Mouse (Mus musculus): Measurements from ENCODE around the gene St3gal5. TPM values are rescaled to one million over a fixed set of nuclear protein-coding genes. Genes with fewer than 3 reads are reported as not detected.
"Not testable (repeated sequence)": the region's sequence is repeated elsewhere in the genome, so short reads cannot be mapped to it uniquely, and the experiment has no call there.

Gene St3gal5
- total and polyA plus RNA-seq, 3 experiments: 4.0 to 21.4 (median 19.8) TPM

GRCm38 (mm10) chr6:72153455-72153854, 56.1 kb downstream of the St3gal5 start:
- Histone ChIP-seq H3K36me3 (replicated peaks in 1 of 2; ENCODE audit: control insufficient read depth in 1 of 2, insufficient read depth in 1 of 2, low read length in 1 of 2) (peaks cover 34 to 53% of the 10 kb centered on the region in 2 experiments), H3K79me2 (replicated peaks; ENCODE audit: control insufficient read depth, extremely low read depth, insufficient read depth, poor library complexity, severe bottlenecking) (no peaks in the 10 kb centered on the region), H3K9me3 (replicated peaks; ENCODE audit: low read length) (peaks cover 8% of the 10 kb centered on the region), H3K4me3 (replicated peaks in 1 of 3; ENCODE audit: low read depth in 2 of 3, low read length in 2 of 3, poor library complexity in 1 of 3) (no peak overlapping the region), H3K27me3 (replicated peaks) (no peaks in the 10 kb centered on the region), H3K9ac (ENCODE audit: insufficient read depth, low read depth) (no peak overlapping the region), H3K4me1 (ENCODE audit: control insufficient read depth in 1 of 2, insufficient read depth in 2 of 2) (peaks cover 8 to 27% of the 10 kb centered on the region in 2 experiments), H3K27ac (ENCODE audit: insufficient read depth, low read depth) (no peak overlapping the region), H3K4me2 (ENCODE audit: insufficient read depth, low read depth, poor library complexity, severe bottlenecking) (no peak overlapping the region)
- 0 out of 2 replicates have a peak, but pooled peaks have one; percentile 14 for TF ChIP-seq MAX (IDR thresholded peaks at IDR 0.05; ENCODE audit: low read length)
- no peak for TF ChIP-seq SIN3A (IDR thresholded peaks at IDR 0.05; ENCODE audit: low read length)
- TF ChIP-seq ELF1 (IDR thresholded peaks at IDR 0.05; ENCODE audit: low read depth, low read length): no peak
- TF ChIP-seq RAD21 (IDR thresholded peaks at IDR 0.05; ENCODE audit: low read depth, low read length): peak; percentile 33
- TF ChIP-seq CTCF (conservative IDR thresholded peaks at IDR 0.05 in 1 of 2, IDR thresholded peaks at IDR 0.05 in 1 of 2; ENCODE audit: low read depth in 2 of 2, low read length in 2 of 2): 0 out of 4 replicates have a peak, but pooled peaks of 1 of the 2 experiments have one; percentile 8
- DNase-seq (ENCODE audit: extremely low read depth): peak; percentile 46
- dilution Hi-C loops (cut with MboI; ENCODE audit: extremely low pct_ligation_motif_present, extremely low pct_unique_long_range_greater_than_20kb, low sequenced_read_pairs): no loop called here
- in situ Hi-C loops (cut with MboI; ENCODE audit: low pct_ligation_motif_present, low pct_unique_long_range_greater_than_20kb, low sequenced_read_pairs): loop anchor here (5.0 kb wide), 1 partner anchor 46 kb away; no protein-coding TSS in a partner anchor

DNA sequence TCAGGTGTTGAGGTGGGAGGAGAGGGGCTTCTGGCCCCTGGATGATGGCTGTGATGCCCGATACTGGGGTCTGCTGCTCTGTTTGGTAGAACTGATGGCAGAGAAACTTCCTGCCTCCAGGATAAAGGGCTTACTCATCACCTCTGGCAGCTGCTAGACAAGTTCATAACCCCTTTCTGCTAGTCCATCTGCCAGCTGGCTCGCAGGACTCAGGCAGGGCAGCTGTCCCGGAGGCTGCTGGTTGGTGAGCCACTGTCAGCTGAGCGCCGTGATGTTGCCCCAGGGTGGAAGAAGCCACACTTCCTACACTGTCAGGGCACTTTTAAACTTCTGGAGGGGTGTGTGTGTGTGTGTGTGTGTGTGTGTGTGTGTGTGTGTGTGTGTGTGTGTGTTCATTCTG, 56.6 kb downstream of the St3gal5 start:
- H3K79me2 ChIP-seq (replicated peaks; ENCODE audit: control insufficient read depth, extremely low read depth, insufficient read depth, poor library complexity, severe bottlenecking); dilution Hi-C loops (cut with MboI; ENCODE audit: extremely low pct_ligation_motif_present, extremely low pct_unique_long_range_greater_than_20kb, low sequenced_read_pairs); H3K27me3 ChIP-seq (replicated peaks); H3K9ac ChIP-seq (ENCODE audit: insufficient read depth, low read depth); H3K27ac ChIP-seq (ENCODE audit: insufficient read depth, low read depth); H3K4me3 ChIP-seq (replicated peaks in 1 of 3; ENCODE audit: low read depth in 2 of 3, low read length in 2 of 3, poor library complexity in 1 of 3); H3K4me2 ChIP-seq (ENCODE audit: insufficient read depth, low read depth, poor library complexity, severe bottlenecking); DNase-seq (ENCODE audit: extremely low read depth); H3K9me3 ChIP-seq (replicated peaks; ENCODE audit: low read length): not testable (repeated sequence)
- peaks cover 28 to 47% of the 10 kb centered on the region in 2 experiments for H3K36me3 ChIP-seq (replicated peaks in 1 of 2; ENCODE audit: control insufficient read depth in 1 of 2, insufficient read depth in 1 of 2, low read length in 1 of 2)
- peaks cover 8 to 27% of the 10 kb centered on the region in 2 experiments for H3K4me1 ChIP-seq (ENCODE audit: control insufficient read depth in 1 of 2, insufficient read depth in 2 of 2)
- in situ Hi-C loops (cut with MboI; ENCODE audit: low pct_ligation_motif_present, low pct_unique_long_range_greater_than_20kb, low sequenced_read_pairs): loop anchor here (5.0 kb wide), 1 partner anchor 47 kb away; no protein-coding TSS in a partner anchor

DNA sequence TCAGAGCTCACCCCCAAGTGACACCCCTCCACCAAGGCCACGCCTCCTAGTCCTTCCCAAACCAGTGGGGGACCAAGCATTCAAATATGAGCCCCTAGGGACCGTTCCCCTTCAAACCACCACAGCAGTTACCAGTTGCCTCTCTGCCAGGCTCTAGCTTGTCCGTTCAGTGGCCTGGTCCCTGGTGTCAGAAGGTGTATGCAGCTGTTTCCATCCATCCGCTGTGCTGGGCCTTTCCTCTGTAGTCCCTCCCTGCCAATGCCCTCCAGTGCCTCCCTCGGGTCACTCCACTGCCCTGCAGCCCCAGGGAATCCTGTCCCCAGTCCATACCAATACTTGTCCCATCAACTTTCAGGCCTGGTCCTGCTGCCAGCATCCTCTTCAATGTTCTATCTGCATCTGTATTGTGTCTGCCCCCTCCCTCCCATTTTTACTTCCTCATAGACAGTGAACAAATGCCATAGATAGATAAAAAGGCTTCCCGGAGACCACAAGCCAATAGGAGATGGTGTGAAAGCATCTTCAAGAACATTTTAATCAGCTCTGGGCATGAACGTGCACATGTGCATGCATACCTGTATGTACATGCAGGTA, 57.6 kb downstream of the St3gal5 start:
- DNase-seq (ENCODE audit: extremely low read depth): no peak
- no peak overlapping the region for H3K4me3 ChIP-seq (replicated peaks in 1 of 3; ENCODE audit: low read depth in 2 of 3, low read length in 2 of 3, poor library complexity in 1 of 3)
- no peaks in the 10 kb centered on the region for H3K79me2 ChIP-seq (replicated peaks; ENCODE audit: control insufficient read depth, extremely low read depth, insufficient read depth, poor library complexity, severe bottlenecking)
- peaks cover 8 to 27% of the 10 kb centered on the region in 2 experiments for H3K4me1 ChIP-seq (ENCODE audit: control insufficient read depth in 1 of 2, insufficient read depth in 2 of 2)
- peaks cover 1% of the 10 kb centered on the region for H3K9me3 ChIP-seq (replicated peaks; ENCODE audit: low read length)
- H3K27ac ChIP-seq (ENCODE audit: insufficient read depth, low read depth): no peak overlapping the region
- no peak overlapping the region for H3K4me2 ChIP-seq (ENCODE audit: insufficient read depth, low read depth, poor library complexity, severe bottlenecking)
- no peaks in the 10 kb centered on the region for H3K27me3 ChIP-seq (replicated peaks)
- dilution Hi-C loops (cut with MboI; ENCODE audit: extremely low pct_ligation_motif_present, extremely low pct_unique_long_range_greater_than_20kb, low sequenced_read_pairs) (no loop called here), in situ Hi-C loops (cut with MboI; ENCODE audit: low pct_ligation_motif_present, low pct_unique_long_range_greater_than_20kb, low sequenced_read_pairs) (loop anchor here (5.0 kb wide), 1 partner anchor 48 kb away; no protein-coding TSS in a partner anchor)
- H3K9ac ChIP-seq (ENCODE audit: insufficient read depth, low read depth): no peak overlapping the region
- TF ChIP-seq EP300 (IDR thresholded peaks at IDR 0.05; ENCODE audit: low read length): no peak
- TF ChIP-seq SMC3 (IDR thresholded peaks at IDR 0.05; ENCODE audit: low read depth, low read length): no peak
- no peak for TF ChIP-seq RCOR1 (conservative IDR thresholded peaks at IDR 0.05; ENCODE audit: low read depth, low read length)
- no peak for TF ChIP-seq NELFE (IDR thresholded peaks at IDR 0.05; ENCODE audit: low read depth, low read length)
- TF ChIP-seq RAD21 (IDR thresholded peaks at IDR 0.05; ENCODE audit: low read depth, low read length): no peak
- no peak for TF ChIP-seq POLR2AphosphoS2 (IDR thresholded peaks at IDR 0.05; ENCODE audit: low read depth, low read length)
- TF ChIP-seq TCF12 (IDR thresholded peaks at IDR 0.05; ENCODE audit: low read depth, low read length): no peak
- no peak for TF ChIP-seq MAZ (IDR thresholded peaks at IDR 0.05; ENCODE audit: low read depth, low read length)
- TF ChIP-seq E2F4 (IDR thresholded peaks at IDR 0.05; ENCODE audit: insufficient replicate concordance, low read depth, low read length): no peak
- no peak for TF ChIP-seq ZC3H11A (IDR thresholded peaks at IDR 0.05; ENCODE audit: low read depth, low read length)
- TF ChIP-seq MAX (IDR thresholded peaks at IDR 0.05; ENCODE audit: low read length): no peak
- no peak for TF ChIP-seq MXI1 (IDR thresholded peaks at IDR 0.05; ENCODE audit: low read depth, low read length)
- TF ChIP-seq CTCF (conservative IDR thresholded peaks at IDR 0.05 in 1 of 2, IDR thresholded peaks at IDR 0.05 in 1 of 2; ENCODE audit: low read depth in 2 of 2, low read length in 2 of 2): no peak
- TF ChIP-seq CHD2 (IDR thresholded peaks at IDR 0.05; ENCODE audit: low read length): no peak
- no peak for TF ChIP-seq ZNF384 (IDR thresholded peaks at IDR 0.05; ENCODE audit: low read depth, low read length)
- no peak for TF ChIP-seq PAX5 (IDR thresholded peaks at IDR 0.05; ENCODE audit: low read length)
- no peak for TF ChIP-seq NRF1 (IDR thresholded peaks at IDR 0.05; ENCODE audit: low read depth, low read length)
- H3K36me3 ChIP-seq (replicated peaks in 1 of 2; ENCODE audit: control insufficient read depth in 1 of 2, insufficient read depth in 1 of 2, low read length in 1 of 2): peaks cover 18 to 37% of the 10 kb centered on the region in 2 experiments
